Mouse (Mus musculus) intestine, embryonic 14.5 days (tissue): ENCODE measurements around the gene Ripk3. TPM values are rescaled to one million over a fixed set of nuclear protein-coding genes. Genes with fewer than 3 reads are reported as not detected.

Experiments
- ATAC-seq: fragments of 200-750 bp; cut with Nextera tagmentation; replicated peaks from 2 replicates; pipeline ENCODE4 v1.8.0; 2017; ENCODE audit warnings: low read depth, moderate number of reproducible peaks, moderate TSS enrichment, moderate library complexity; ENCODE audit not compliant: low FRiP score, low TSS enrichment
- DNase-seq: peaks from one replicate; pipeline ENCODE4 v3.0.0-alpha.2; 2018; ENCODE audit warnings: low spot score
- H3K27ac ChIP-seq: fragments of 300-500 bp; sonication (generic); 2 replicates; pipeline ENCODE4 v1.5.1; 2014; ENCODE audit warnings: low read depth, mild to moderate bottlenecking, control low read depth
- H3K27me3 ChIP-seq: fragments of 300-500 bp; sonication (generic); replicated peaks from 2 replicates; pipeline ENCODE4 v1.6.1; 2014; ENCODE audit warnings: low read length, control low read depth; ENCODE audit not compliant: control insufficient read depth, insufficient read depth
- H3K36me3 ChIP-seq: fragments of 300-500 bp; sonication (generic); 2 replicates; pipeline ENCODE4 v1.6.1; 2014; ENCODE audit warnings: low read length, control low read depth; ENCODE audit not compliant: control insufficient read depth, insufficient read depth
- H3K4me1 ChIP-seq: fragments of 300-500 bp; sonication (generic); replicated peaks from 2 replicates; pipeline ENCODE4 v1.6.1; 2014; ENCODE audit warnings: low read length, control low read depth, mixed read lengths; ENCODE audit not compliant: control insufficient read depth, insufficient read depth
- H3K4me2 ChIP-seq: fragments of 300-500 bp; sonication (generic); 2 replicates; pipeline ENCODE4 v1.6.1; 2014; ENCODE audit warnings: low read length
- H3K4me3 ChIP-seq: fragments of 300-500 bp; sonication (generic); 2 replicates; pipeline ENCODE4 v1.5.1; 2014; ENCODE audit warnings: low read depth, low read length, control low read depth, mixed read lengths
- H3K9ac ChIP-seq: fragments of 300-500 bp; sonication (generic); 2 replicates; pipeline ENCODE4 v1.6.1; 2014; ENCODE audit warnings: mild to moderate bottlenecking, low read length
- H3K9me3 ChIP-seq: fragments of 300-500 bp; sonication (generic); 2 replicates; pipeline ENCODE4 v1.6.1; 2016; ENCODE audit warnings: low read length, control low read depth; ENCODE audit not compliant: control insufficient read depth
- WGBS: fragments of 180-500 bp; shearing (Covaris S2); extraction: QIAGEN DNeasy Blood & Tissue Kit; methylation state at CpG from one replicate; pipeline ENCODE4 v1.1.7; 2014; 5-methylcytosine and 5-hydroxymethylcytosine counted together
- polyA plus RNA-seq: library from polyadenylated mRNA; unstranded; fragments of >200 nt; fragmentation: Nextera tagmentation; extraction: Ambion mirVana; gene quantifications from 2 replicates; pipeline ENCODE4 v1.2.1, GENCODE M21; 2014

Gene Ripk3
- polyA plus RNA-seq, 1 experiment from 2014 or later: 48.5 TPM

DNA sequence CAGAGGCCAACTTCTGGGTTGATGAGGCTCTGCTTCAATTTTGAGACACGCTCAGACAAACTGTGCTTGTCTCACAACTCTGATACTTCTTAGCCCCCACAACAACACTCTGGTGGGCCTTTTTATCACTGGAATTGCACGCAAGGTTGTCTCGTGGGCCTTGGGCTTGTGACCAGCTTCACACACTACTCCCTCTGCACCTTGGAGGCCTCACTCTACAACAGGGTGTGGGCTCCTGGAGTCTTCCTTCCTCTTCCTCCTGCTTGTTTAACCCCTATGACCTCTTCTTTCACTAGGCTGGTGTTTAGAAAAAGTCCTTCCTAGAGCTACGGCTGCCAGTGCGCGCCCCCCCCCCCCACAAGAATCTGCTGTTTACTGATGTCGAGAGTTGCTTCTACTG, 12.0 kb downstream of the Ripk3 start:
- H3K4me3 ChIP-seq: no peak overlapping the region
- no peaks in the 10 kb centered on the region for H3K9me3 ChIP-seq
- no peak overlapping the region for H3K9ac ChIP-seq
- WGBS: 49% methylated on average over 7 of the region's 7 CpGs
- no peaks in the 10 kb centered on the region for H3K36me3 ChIP-seq
- H3K27ac ChIP-seq: no peak overlapping the region
- DNase-seq (no peak), ATAC-seq (no peak)
- no peak overlapping the region for H3K4me2 ChIP-seq
- 0 out of 2 replicates have a peak, but pooled peaks cover 7% of the 10 kb centered on the region for H3K27me3 ChIP-seq
- H3K4me1 ChIP-seq: peaks cover 11% of the 10 kb centered on the region; the same call in 1 of the 2 replicates

DNA sequence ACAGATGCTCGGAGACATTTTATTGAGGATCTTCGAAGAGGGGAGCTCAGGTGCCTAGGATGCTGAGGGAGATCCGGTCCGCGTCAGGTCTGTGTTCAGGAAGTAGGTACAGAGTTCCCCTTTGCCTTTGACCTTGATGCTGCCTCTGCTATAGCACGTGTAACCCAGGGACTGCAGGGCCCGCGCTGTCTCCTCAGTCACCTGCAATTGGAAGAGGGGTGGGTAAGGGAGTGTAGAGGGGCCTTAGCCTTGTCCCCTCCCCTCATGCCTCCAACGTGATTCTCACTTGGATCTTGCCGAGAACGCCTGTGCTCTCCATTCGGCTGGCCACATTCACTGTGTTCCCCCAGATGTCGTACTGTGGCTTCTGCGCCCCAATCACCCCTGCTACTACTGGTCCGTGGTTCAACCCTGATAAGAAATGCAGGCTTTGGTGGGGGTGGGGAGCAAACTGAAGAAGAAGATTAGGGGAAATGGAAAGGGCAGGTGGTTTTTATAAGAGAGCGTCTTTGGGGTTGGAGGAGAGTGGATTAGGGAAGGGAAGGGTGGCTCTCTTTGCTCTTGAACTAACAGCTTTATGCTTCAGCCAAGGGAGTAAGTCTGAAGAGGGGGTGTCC, 19.5 kb downstream of the Ripk3 start:
- no peak for ATAC-seq
- Histone ChIP-seq H3K36me3 (no peaks in the 10 kb centered on the region), H3K9ac (no peak overlapping the region), H3K27me3 (peaks cover 21% of the 10 kb centered on the region), H3K4me3 (no peak overlapping the region), H3K4me1 (no peaks in the 10 kb centered on the region), H3K4me2 (no peak overlapping the region), H3K27ac (no peak overlapping the region), H3K9me3 (no peaks in the 10 kb centered on the region)
- 79% methylated on average over 16 of the region's 16 CpGs for WGBS
- DNase-seq: no peak

DNA sequence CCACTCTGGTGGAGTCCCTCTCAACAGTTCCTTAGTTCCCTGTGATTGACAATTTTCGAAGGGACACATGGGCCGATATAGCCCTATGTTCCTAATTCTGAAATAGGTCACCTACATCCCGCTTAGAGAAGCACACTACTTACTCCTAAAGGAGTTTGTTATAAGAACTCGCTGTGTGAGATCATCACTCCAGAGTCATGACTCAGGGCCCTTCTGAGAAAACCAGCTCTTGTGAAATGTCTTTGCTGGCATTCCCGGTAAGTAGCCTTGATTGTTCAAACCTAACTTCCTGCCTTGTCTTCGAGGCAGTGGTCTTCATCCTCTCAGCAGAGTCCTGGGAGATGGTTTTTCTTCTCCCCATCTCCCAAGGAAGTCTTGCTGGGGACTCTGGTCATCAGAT, 20.1 kb downstream of the Ripk3 start:
- no peak overlapping the region for H3K27ac ChIP-seq
- H3K4me3 ChIP-seq: no peak overlapping the region
- no peak for ATAC-seq
- WGBS: 86% methylated on average over 6 of the region's 6 CpGs
- H3K9ac ChIP-seq: no peak overlapping the region
- H3K4me1 ChIP-seq: no peaks in the 10 kb centered on the region
- H3K4me2 ChIP-seq: no peak overlapping the region; the same call in 1 of the 2 replicates
- H3K27me3 ChIP-seq: peaks cover 21% of the 10 kb centered on the region
- H3K36me3 ChIP-seq: no peaks in the 10 kb centered on the region
- no peak for DNase-seq
- no peaks in the 10 kb centered on the region for H3K9me3 ChIP-seq

DNA sequence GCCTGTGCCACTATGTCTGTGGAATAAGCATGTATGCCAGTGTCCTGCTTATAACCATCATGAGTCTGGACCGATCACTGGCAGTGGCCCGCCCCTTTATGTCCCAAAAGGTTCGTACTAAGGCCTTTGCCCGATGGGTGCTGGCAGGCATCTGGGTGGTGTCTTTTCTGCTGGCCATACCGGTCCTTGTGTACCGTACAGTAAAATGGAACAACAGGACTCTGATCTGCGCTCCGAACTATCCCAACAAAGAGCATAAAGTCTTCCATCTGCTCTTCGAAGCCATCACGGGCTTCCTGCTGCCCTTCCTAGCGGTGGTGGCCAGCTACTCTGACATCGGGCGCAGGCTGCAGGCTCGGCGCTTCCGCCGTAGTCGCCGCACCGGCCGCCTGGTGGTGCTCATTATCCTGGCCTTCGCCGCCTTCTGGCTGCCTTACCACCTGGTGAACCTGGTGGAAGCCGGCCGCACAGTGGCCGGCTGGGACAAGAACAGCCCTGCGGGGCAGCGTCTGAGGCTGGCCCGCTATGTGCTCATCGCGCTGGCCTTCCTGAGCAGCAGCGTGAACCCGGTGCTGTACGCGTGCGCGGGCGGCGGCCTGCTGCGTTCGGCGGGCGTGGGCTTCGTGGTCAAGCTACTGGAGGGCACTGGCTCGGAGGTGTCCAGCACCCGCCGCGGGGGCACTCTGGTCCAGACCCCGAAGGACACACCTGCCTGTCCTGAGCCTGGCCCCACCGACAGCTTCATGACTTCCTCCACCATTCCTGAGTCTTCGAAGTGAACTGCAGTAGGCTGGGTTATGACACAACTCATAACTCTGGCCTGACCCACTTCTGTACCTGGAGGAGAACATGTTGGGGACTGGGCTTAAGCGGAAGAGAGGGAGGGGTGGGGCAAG, 20.9 kb downstream of the Ripk3 start:
- no peaks in the 10 kb centered on the region for H3K4me1 ChIP-seq
- H3K4me2 ChIP-seq: peak overlapping the region; percentile 77
- 14% methylated on average over 51 of the region's 52 CpGs for WGBS
- peaks cover 21% of the 10 kb centered on the region for H3K27me3 ChIP-seq
- peak overlapping the region; percentile 42 for H3K9ac ChIP-seq
- H3K27ac ChIP-seq: no peak overlapping the region
- no peaks in the 10 kb centered on the region for H3K9me3 ChIP-seq
- peak overlapping the region; percentile 32 for H3K4me3 ChIP-seq
- ATAC-seq: peak; percentile 58
- no peaks in the 10 kb centered on the region for H3K36me3 ChIP-seq
- peak; percentile 81 for DNase-seq

DNA sequence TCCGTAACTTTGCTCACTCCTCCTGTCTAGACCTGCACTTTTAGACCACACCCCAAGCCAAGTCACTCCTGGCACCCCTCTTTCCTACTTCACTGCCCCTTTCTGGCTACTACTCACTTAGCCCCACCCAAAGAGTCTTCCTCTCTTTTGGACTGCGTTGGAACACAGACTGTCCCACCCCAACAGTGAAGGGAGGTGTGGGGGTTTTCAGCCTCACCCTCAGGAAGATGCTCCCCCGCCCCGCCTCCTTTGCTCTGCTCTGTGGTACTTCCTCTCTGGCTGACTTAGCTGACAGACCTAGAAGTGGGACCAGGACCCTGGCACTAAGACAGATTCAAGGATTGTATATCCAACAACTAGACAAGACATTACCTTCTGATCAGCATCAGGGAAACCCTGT, 23.0 kb downstream of the Ripk3 start, which contains the start of gene Ltb4r1:
Ltb4r1 (plus strand) TSS at position 267 of the 400 bp plus-strand sequence.
- WGBS: 71% methylated on average over 4 of the region's 4 CpGs
- Histone ChIP-seq H3K4me1 (no peaks in the 10 kb centered on the region), H3K27me3 (peaks cover 23% of the 10 kb centered on the region), H3K27ac (no peak within 1 kb of the TSS), H3K4me3 (no peak within 1 kb of the TSS), H3K4me2 (no peak within 1 kb of the TSS), H3K9me3 (no peaks in the 10 kb centered on the region), H3K9ac (no peak within 1 kb of the TSS), H3K36me3 (no peaks in the 10 kb centered on the region)
- ATAC-seq: no peak
- no peak for DNase-seq

DNA sequence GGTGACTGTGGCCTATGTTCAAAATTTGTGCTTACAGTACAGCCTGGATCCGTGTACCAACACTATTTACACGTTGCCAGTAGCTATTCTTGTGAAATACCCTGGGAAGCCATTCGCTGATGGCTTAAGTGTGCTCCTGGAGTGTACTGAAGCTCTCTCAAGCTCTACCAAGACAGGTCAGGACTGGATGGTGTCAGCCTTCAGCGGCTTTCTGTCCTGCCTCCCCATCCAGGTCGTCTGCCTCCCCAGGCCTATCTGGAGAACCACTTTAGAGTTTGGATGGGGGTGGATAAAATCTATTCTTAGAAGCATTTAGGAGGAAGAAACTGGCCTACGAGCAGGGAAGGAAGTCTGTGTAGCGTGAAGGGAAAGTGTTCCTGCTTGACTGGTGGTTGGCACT, 25.5 kb downstream of the Ripk3 start:
- Histone ChIP-seq H3K9me3 (no peaks in the 10 kb centered on the region), H3K9ac (no peak overlapping the region), H3K27me3 (peaks cover 17% of the 10 kb centered on the region), H3K4me3 (no peak overlapping the region), H3K36me3 (no peaks in the 10 kb centered on the region), H3K4me2 (peak overlapping the region; percentile 99; the same call in 1 of the 2 replicates), H3K4me1 (no peaks in the 10 kb centered on the region; the same call in 1 of the 2 replicates), H3K27ac (no peak overlapping the region)
- DNase-seq (no peak), ATAC-seq (no peak)
- WGBS: 59% methylated on average over 7 of the region's 7 CpGs

DNA sequence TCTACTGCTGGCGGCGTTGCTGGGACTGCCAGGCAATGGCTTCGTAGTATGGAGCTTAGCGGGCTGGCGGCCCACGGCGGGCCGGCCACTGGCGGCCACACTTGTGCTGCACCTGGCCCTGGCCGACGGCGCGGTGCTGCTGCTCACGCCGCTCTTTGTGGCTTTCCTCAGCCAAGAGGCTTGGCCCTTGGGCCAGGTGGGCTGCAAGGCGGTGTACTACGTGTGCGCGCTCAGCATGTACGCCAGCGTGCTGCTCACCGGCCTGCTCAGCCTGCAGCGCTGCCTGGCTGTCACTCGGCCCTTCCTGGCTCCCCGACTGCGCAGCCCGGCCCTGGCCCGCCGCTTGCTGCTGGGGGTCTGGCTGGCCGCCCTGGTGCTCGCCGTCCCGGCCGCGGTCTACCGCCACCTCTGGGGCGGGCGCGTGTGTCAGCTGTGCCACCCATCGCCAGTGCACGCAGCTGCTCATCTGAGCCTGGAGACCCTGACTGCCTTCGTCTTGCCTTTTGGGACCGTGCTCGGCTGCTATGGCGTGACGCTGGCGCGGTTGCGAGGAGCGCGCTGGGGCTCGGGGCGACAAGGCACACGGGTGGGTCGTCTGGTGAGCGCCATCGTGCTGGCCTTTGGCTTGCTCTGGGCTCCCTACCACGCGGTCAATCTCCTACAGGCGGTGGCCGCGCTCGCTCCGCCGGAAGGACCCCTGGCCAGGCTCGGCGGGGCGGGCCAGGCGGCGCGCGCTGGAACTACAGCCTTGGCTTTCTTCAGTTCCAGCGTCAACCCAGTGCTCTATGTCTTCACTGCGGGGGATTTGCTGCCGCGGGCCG, 26.5 kb downstream of the Ripk3 start:
- H3K36me3 ChIP-seq: no peaks in the 10 kb centered on the region
- no peaks in the 10 kb centered on the region for H3K9me3 ChIP-seq
- H3K4me3 ChIP-seq: peak overlapping the region; percentile 57
- peaks cover 11% of the 10 kb centered on the region for H3K27me3 ChIP-seq
- H3K27ac ChIP-seq: peak overlapping the region; percentile 33; the same call in 1 of the 2 replicates
- under 1% methylated on average over 77 of the region's 77 CpGs for WGBS
- H3K4me2 ChIP-seq: peak overlapping the region; percentile 99
- H3K9ac ChIP-seq: peak overlapping the region; percentile 69
- no peaks in the 10 kb centered on the region; the same call in 1 of the 2 replicates for H3K4me1 ChIP-seq
- DNase-seq (peak; percentile 87), ATAC-seq (peak; percentile 54)

- peaks cover 2% of the 10 kb centered on the region for H3K36me3 ChIP-seq
- H3K9me3 ChIP-seq: no peaks in the 10 kb centered on the region
- H3K27ac ChIP-seq: peak within 1 kb of the TSS; percentile 33; the same call in 1 of the 2 replicates
- peak within 1 kb of the TSS; percentile 57 for H3K4me3 ChIP-seq
- H3K9ac ChIP-seq: peak within 1 kb of the TSS; percentile 69
- peaks cover 9% of the 10 kb centered on the region for H3K27me3 ChIP-seq
- peak within 1 kb of the TSS; percentile 99 for H3K4me2 ChIP-seq
- no peaks in the 10 kb centered on the region; the same call in 1 of the 2 replicates for H3K4me1 ChIP-seq
- DNase-seq: no peak
- 75% methylated on average over 6 of the region's 6 CpGs for WGBS
- ATAC-seq: no peak
Measured at GRCm38 (mm10) chr14:55761163-55761562, 27.5 kb downstream of the Ripk3 start, which contains the start of gene Ltb4r2. TSS of gene Ltb4r2 (plus strand) at chr14:55761428.
